Mouse (Mus musculus): ENCODE data around the gene Tsc2. TPM values are rescaled to one million over a fixed set of nuclear protein-coding genes. Genes with fewer than 3 reads are reported as not detected.

The Tsc2 gene
- polyA plus RNA-seq, 1 experiment from 2014 or later, result 89.5 TPM

DNA sequence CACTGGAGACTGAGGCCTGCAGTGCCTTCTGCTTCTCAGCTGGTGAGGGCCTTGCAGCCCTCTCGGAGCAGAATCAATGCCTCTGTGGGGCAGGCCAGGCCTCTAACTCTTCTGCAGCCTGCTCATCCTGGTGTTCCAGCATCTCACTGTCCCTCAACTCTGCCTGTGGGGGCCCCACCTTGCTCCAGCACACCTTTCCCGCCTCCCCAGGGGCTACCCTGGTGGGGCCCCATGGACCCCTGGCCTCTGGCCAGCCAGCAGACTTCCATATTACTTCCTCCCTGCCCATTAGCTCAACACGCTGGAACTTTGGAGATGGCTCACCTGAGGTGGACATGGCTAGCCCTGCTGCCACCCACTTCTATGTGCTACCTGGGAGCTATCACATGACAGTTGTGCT lies 67.3 kb downstream of the Tsc2 start:
- peaks cover 46% of the 10 kb centered on the region for H3K36me3 ChIP-seq (ENCODE audit: control insufficient read depth, insufficient read depth, low read length)
- H3K27ac ChIP-seq (replicated peaks; ENCODE audit: low read depth, low read length), result no peak overlapping the region
- DNase-seq, result no peak
- H3K27me3 ChIP-seq (ENCODE audit: control insufficient read depth, insufficient read depth, low read length), result no peaks in the 10 kb centered on the region
- no peak overlapping the region for H3K4me3 ChIP-seq (replicated peaks; ENCODE audit: low read depth, low read length)
- no peak overlapping the region for H3K4me2 ChIP-seq (ENCODE audit: low read length)
- no peak overlapping the region for H3K9ac ChIP-seq (replicated peaks; ENCODE audit: low read length)
- 88% methylated on average over 3 of the region's 3 CpGs for WGBS
- no peaks in the 10 kb centered on the region for H3K4me1 ChIP-seq (ENCODE audit: control insufficient read depth, insufficient read depth, low read length)
- ATAC-seq (ENCODE audit: low FRiP score, low TSS enrichment), result no peak
- H3K9me3 ChIP-seq (ENCODE audit: control insufficient read depth, low read length), result no peaks in the 10 kb centered on the region

DNA sequence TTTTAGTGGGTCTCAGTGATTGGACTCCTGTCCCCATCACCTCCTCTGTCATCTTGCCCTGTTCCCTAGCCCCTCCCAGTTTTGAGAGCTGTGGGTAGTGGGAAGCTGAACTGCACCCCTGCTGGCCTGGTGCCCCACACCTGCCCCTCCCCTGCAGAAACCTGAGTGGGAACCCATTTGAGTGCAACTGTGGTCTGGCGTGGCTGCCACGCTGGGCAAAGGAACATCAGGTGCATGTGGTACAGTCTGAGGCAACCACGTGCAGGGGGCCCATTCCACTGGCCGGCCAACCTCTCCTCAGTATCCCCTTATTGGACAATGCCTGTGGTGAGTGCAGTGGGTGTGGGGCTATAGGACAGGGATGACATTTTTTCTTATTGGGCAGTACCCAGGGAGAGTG lies 68.0 kb downstream of the Tsc2 start:
- peaks cover 1% of the 10 kb centered on the region; the same call in 1 of the 2 replicates for H3K4me1 ChIP-seq (ENCODE audit: control insufficient read depth, insufficient read depth, low read length)
- H3K9ac ChIP-seq (replicated peaks; ENCODE audit: low read length), result no peak overlapping the region
- H3K4me3 ChIP-seq (replicated peaks; ENCODE audit: low read depth, low read length), result no peak overlapping the region
- H3K27ac ChIP-seq (replicated peaks; ENCODE audit: low read depth, low read length), result no peak overlapping the region
- H3K36me3 ChIP-seq (ENCODE audit: control insufficient read depth, insufficient read depth, low read length), result peaks cover 39% of the 10 kb centered on the region
- ATAC-seq (ENCODE audit: low FRiP score, low TSS enrichment), result no peak
- no peak for DNase-seq
- no peaks in the 10 kb centered on the region for H3K27me3 ChIP-seq (ENCODE audit: control insufficient read depth, insufficient read depth, low read length)
- WGBS, result 96% methylated on average over 4 of the region's 4 CpGs
- H3K4me2 ChIP-seq (ENCODE audit: low read length), result no peak overlapping the region
- H3K9me3 ChIP-seq (ENCODE audit: control insufficient read depth, low read length), result no peaks in the 10 kb centered on the region

DNA sequence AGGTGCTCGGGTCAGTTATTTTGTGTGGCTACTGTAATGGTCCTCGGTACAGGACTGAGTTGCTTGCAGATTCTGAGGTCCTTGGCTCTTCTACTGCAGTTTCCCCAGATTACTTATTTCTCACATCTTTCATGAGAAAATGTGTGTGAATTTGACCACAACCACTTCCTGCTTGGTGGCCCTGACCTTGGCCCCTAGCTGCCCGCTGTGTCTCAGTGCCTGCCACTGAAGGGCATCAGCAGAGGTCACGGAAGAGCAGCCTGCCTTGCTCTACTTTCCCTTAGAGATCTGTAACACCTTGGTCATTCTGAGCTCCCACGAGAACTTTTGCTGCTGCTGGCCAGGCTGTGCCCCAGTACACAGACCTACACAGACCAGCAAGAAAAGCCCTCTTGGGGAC lies 68.8 kb downstream of the Tsc2 start:
- Histone ChIP-seq H3K4me2 (ENCODE audit: low read length) (no peak overlapping the region), H3K4me3 (replicated peaks; ENCODE audit: low read depth, low read length) (no peak overlapping the region), H3K9me3 (ENCODE audit: control insufficient read depth, low read length) (no peaks in the 10 kb centered on the region), H3K27me3 (ENCODE audit: control insufficient read depth, insufficient read depth, low read length) (no peaks in the 10 kb centered on the region), H3K4me1 (ENCODE audit: control insufficient read depth, insufficient read depth, low read length) (peaks cover 8% of the 10 kb centered on the region; the same call in 1 of the 2 replicates), H3K9ac (replicated peaks; ENCODE audit: low read length) (no peak overlapping the region), H3K36me3 (ENCODE audit: control insufficient read depth, insufficient read depth, low read length) (peaks cover 31% of the 10 kb centered on the region), H3K27ac (replicated peaks; ENCODE audit: low read depth, low read length) (no peak overlapping the region)
- ATAC-seq (ENCODE audit: low FRiP score, low TSS enrichment) (no peak), DNase-seq (no peak)
- WGBS, result 92% methylated on average over 5 of the region's 5 CpGs

DNA sequence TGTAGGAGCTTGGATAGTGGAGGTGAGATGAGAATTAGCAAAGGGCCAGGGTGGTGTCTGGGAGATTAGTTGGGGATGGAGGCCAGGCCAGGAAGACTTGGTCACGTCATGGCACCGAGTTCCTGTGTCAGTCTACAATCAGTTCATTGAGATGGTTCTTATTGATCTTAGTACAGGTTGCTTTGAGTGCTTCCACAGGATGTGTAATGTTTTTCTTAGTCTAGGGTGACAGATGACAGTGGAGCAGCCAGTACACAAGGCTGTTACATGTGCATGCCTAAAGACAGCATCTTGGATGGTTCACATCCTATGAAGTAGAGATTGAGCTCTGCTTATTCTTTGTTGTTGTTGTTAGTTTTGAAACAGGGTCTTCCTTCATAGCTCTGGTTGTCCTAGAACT lies 70.8 kb downstream of the Tsc2 start:
- ATAC-seq (ENCODE audit: low FRiP score, low TSS enrichment) (no peak), DNase-seq (no peak)
- Histone ChIP-seq H3K4me3 (replicated peaks; ENCODE audit: low read depth, low read length) (no peak overlapping the region), H3K27me3 (ENCODE audit: control insufficient read depth, insufficient read depth, low read length) (no peaks in the 10 kb centered on the region), H3K36me3 (ENCODE audit: control insufficient read depth, insufficient read depth, low read length) (peaks cover 18% of the 10 kb centered on the region), H3K9me3 (ENCODE audit: control insufficient read depth, low read length) (no peaks in the 10 kb centered on the region), H3K4me1 (ENCODE audit: control insufficient read depth, insufficient read depth, low read length) (peaks cover 14% of the 10 kb centered on the region; the same call in 1 of the 2 replicates), H3K27ac (replicated peaks; ENCODE audit: low read depth, low read length) (no peak overlapping the region), H3K4me2 (ENCODE audit: low read length) (no peak overlapping the region), H3K9ac (replicated peaks; ENCODE audit: low read length) (no peak overlapping the region)
- WGBS, result 94% methylated on average over 2 of the region's 2 CpGs

DNA sequence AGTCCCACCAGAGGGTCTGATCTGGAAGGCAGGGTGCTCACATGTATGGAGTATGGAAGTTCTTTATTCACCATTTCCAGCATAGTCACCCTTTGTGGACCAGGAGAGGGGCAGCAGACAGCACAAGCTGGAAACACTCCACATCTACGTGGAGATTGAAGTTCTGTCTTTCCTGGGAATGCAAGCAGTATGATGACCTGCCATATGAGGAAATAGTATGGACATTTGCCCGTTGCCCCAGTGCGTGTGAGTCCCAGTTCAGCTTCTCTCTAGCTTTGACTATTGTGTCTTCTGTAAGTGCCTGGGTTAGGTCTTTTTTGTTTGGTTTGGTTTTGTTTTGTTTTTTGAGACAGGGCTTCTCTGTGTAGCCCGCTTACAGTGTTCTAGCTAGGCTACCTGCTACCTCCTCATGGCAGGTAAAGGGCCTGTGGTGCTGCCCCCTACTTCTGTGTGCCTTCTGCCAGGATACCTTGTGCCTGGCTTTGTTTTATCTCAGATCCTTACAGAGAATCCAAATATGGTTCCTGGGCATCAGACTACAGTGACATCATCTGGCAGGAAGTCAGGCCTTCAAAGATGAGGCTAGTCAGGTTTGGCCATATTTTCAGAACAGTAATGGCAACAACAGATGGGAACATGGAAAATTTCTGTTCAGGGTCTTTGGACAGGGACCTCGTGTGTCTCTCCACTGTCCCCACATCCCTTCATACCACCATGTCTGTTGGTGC lies 72.0 kb downstream of the Tsc2 start:
- Histone ChIP-seq H3K27ac (replicated peaks; ENCODE audit: low read depth, low read length) (no peak overlapping the region), H3K9me3 (ENCODE audit: control insufficient read depth, low read length) (no peaks in the 10 kb centered on the region), H3K36me3 (ENCODE audit: control insufficient read depth, insufficient read depth, low read length) (peaks cover 9% of the 10 kb centered on the region), H3K9ac (replicated peaks; ENCODE audit: low read length) (no peak overlapping the region), H3K4me3 (replicated peaks; ENCODE audit: low read depth, low read length) (no peak overlapping the region), H3K4me2 (ENCODE audit: low read length) (no peak overlapping the region), H3K27me3 (ENCODE audit: control insufficient read depth, insufficient read depth, low read length) (no peaks in the 10 kb centered on the region), H3K4me1 (ENCODE audit: control insufficient read depth, insufficient read depth, low read length) (peaks cover 14% of the 10 kb centered on the region; the same call in 1 of the 2 replicates)
- DNase-seq (no peak), ATAC-seq (ENCODE audit: low FRiP score, low TSS enrichment) (no peak)
- 93% methylated on average over 5 of the region's 5 CpGs for WGBS

DNA sequence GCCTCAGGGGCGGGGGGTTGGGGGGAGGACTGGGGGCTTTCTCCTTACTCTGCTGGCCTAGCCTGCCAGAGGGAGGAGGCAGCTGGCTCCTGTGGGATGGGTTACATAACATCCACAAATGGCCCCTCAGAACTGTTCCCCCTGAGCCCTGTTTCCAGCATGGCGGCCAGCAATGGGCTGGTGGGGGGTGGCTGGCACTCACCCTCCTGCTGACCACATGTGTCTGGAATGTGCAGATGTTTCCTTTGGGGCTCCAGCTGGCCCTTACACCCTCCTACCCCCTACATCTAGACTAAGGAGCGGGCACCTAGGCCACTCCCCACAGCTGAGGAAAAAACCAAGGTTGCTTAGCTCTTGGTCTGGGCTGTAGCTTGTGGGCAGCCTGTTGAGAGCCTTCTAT lies 73.3 kb downstream of the Tsc2 start:
- no peak overlapping the region; the same call in 1 of the 2 replicates for H3K4me2 ChIP-seq (ENCODE audit: low read length)
- peak overlapping the region; percentile 77 for H3K27ac ChIP-seq (replicated peaks; ENCODE audit: low read depth, low read length)
- H3K4me3 ChIP-seq (replicated peaks; ENCODE audit: low read depth, low read length), result no peak overlapping the region
- DNase-seq (no peak), ATAC-seq (ENCODE audit: low FRiP score, low TSS enrichment) (no peak)
- H3K9me3 ChIP-seq (ENCODE audit: control insufficient read depth, low read length), result no peaks in the 10 kb centered on the region
- H3K27me3 ChIP-seq (ENCODE audit: control insufficient read depth, insufficient read depth, low read length), result no peaks in the 10 kb centered on the region
- 51% methylated on average over 3 of the region's 3 CpGs for WGBS
- peaks cover 14% of the 10 kb centered on the region; the same call in 1 of the 2 replicates for H3K4me1 ChIP-seq (ENCODE audit: control insufficient read depth, insufficient read depth, low read length)
- H3K36me3 ChIP-seq (ENCODE audit: control insufficient read depth, insufficient read depth, low read length), result 0 out of 2 replicates have a peak, but pooled peaks cover 6% of the 10 kb centered on the region
- no peak overlapping the region for H3K9ac ChIP-seq (replicated peaks; ENCODE audit: low read length)

DNA sequence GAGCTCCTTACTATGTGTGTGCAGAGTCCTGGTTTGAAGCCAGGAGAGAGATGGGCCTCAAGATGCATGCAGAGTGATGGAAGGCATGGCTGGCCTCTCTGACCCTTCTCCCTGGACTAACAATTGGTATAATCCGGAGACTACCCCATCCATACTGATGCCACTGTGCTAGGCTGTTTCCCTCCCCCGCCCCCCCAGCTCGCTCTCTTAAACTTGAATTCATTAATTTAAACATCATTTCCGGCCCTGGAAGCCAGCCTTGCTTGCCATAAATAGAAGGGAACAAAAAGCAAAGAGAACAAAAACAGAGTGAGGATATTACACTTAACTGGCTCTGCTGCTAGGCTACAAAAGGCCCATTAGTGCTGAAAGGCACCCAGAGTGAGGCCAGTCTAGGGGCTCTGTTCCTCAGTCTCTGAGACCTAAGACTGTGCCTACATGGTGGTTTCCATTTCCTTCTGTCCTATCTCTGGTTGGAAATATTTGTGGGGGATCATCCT lies 73.8 kb downstream of the Tsc2 start:
- DNase-seq (peak; percentile 39), ATAC-seq (ENCODE audit: low FRiP score, low TSS enrichment) (no peak)
- WGBS, result 20% methylated on average over 4 of the region's 4 CpGs
- Histone ChIP-seq H3K27ac (replicated peaks; ENCODE audit: low read depth, low read length) (peak overlapping the region; percentile 77), H3K9ac (replicated peaks; ENCODE audit: low read length) (no peak overlapping the region), H3K27me3 (ENCODE audit: control insufficient read depth, insufficient read depth, low read length) (no peaks in the 10 kb centered on the region), H3K9me3 (ENCODE audit: control insufficient read depth, low read length) (no peaks in the 10 kb centered on the region), H3K4me3 (replicated peaks; ENCODE audit: low read depth, low read length) (no peak overlapping the region), H3K4me1 (ENCODE audit: control insufficient read depth, insufficient read depth, low read length) (peaks cover 14% of the 10 kb centered on the region; the same call in 1 of the 2 replicates), H3K36me3 (ENCODE audit: control insufficient read depth, insufficient read depth, low read length) (0 out of 2 replicates have a peak, but pooled peaks cover 6% of the 10 kb centered on the region), H3K4me2 (ENCODE audit: low read length) (no peak overlapping the region; the same call in 1 of the 2 replicates)

DNA sequence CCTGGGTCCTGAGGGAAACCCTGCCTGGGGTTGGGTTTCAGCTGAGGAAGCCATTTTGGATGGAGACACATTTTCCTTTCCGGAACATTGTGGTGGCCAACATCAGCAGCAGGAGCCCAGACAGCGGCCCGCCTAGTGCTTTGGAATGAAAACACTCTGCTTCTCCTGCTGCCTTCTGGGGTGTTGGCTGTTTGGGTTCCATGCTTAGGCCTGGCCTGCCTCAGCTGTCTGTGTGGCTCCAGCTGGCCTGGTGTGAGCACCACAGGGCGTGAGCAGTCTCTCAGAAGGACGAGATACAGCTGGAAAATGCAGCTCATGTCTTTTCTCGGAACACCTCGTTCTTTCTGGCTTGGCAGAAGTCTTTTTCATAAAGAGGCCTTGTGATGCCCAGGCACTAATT lies 75.3 kb downstream of the Tsc2 start:
- Histone ChIP-seq H3K4me3 (replicated peaks; ENCODE audit: low read depth, low read length) (no peak overlapping the region), H3K9ac (replicated peaks; ENCODE audit: low read length) (no peak overlapping the region), H3K27me3 (ENCODE audit: control insufficient read depth, insufficient read depth, low read length) (no peaks in the 10 kb centered on the region), H3K4me2 (ENCODE audit: low read length) (no peak overlapping the region), H3K27ac (replicated peaks; ENCODE audit: low read depth, low read length) (no peak overlapping the region), H3K4me1 (ENCODE audit: control insufficient read depth, insufficient read depth, low read length) (peaks cover 24% of the 10 kb centered on the region), H3K36me3 (ENCODE audit: control insufficient read depth, insufficient read depth, low read length) (0 out of 2 replicates have a peak, but pooled peaks cover 8% of the 10 kb centered on the region), H3K9me3 (ENCODE audit: control insufficient read depth, low read length) (no peaks in the 10 kb centered on the region)
- DNase-seq, result no peak
- no peak for ATAC-seq (ENCODE audit: low FRiP score, low TSS enrichment)
- 95% methylated on average over 7 of the region's 7 CpGs for WGBS

DNA sequence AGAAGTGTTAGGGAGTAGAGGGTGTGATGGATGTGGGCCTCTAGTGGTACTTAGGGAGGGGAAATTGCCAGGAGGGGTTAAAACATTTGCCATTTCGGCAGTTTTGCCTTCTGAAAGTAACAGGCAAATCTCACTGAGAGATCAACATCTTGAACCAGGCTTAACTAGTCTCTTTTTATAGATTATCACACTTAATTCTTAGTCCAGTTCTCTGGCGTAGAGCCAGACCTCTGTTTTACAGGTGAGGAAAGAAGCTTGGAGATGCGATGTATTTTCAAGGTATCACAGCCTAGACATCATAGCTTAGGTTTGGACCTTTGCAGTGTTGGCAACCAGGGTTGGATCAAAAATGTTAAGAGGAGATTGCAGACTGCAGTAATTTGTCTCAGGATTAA lies 81.4 kb downstream of the Tsc2 start:
- ATAC-seq (ENCODE audit: low FRiP score, low TSS enrichment) (no peak), DNase-seq (no peak)
- 51% methylated on average over 3 of the region's 3 CpGs for WGBS
- Histone ChIP-seq H3K27ac (replicated peaks; ENCODE audit: low read depth, low read length) (peak overlapping the region; percentile 93; the same call in 1 of the 2 replicates), H3K9ac (replicated peaks; ENCODE audit: low read length) (peak overlapping the region; percentile 92), H3K4me3 (replicated peaks; ENCODE audit: low read depth, low read length) (peak overlapping the region; percentile 85), H3K27me3 (ENCODE audit: control insufficient read depth, insufficient read depth, low read length) (peaks cover 4% of the 10 kb centered on the region; the same call in 1 of the 2 replicates), H3K4me1 (ENCODE audit: control insufficient read depth, insufficient read depth, low read length) (peaks cover 22% of the 10 kb centered on the region), H3K9me3 (ENCODE audit: control insufficient read depth, low read length) (no peaks in the 10 kb centered on the region), H3K4me2 (ENCODE audit: low read length) (peak overlapping the region; percentile 62), H3K36me3 (ENCODE audit: control insufficient read depth, insufficient read depth, low read length) (0 out of 2 replicates have a peak, but pooled peaks cover 2% of the 10 kb centered on the region)
